Mouse (Mus musculus) midbrain, embryonic 13.5 days (tissue): ENCODE data around the gene Rfxank. TPM values are rescaled to one million over a fixed set of nuclear protein-coding genes. Genes with fewer than 3 reads are reported as not detected.

Experiments used
- ATAC-seq: fragments of 200-750 bp; cut with Nextera tagmentation; 2 replicates; pipeline ENCODE4 v1.8.0; 2017; ENCODE audit warnings: mild to moderate bottlenecking, moderate TSS enrichment, moderate library complexity
- H3K27ac ChIP-seq: fragments of 300-500 bp; sonication (generic); 2 replicates; pipeline ENCODE4 v1.5.1; 2015; ENCODE audit warnings: inconsistent platforms, mild to moderate bottlenecking, moderate library complexity
- H3K27me3 ChIP-seq: fragments of 300-500 bp; sonication (generic); 2 replicates; pipeline ENCODE4 v1.6.1; 2015; ENCODE audit warnings: mild to moderate bottlenecking, inconsistent platforms
- H3K36me3 ChIP-seq: fragments of 300-500 bp; sonication (generic); 2 replicates; pipeline ENCODE4 v1.6.1; 2015; ENCODE audit warnings: mild to moderate bottlenecking, inconsistent platforms
- H3K4me1 ChIP-seq: fragments of 300-500 bp; sonication (generic); replicated peaks from 2 replicates; pipeline ENCODE4 v1.6.1; 2015; ENCODE audit warnings: inconsistent platforms
- H3K4me2 ChIP-seq: fragments of 300-500 bp; sonication (generic); replicated peaks from 2 replicates; pipeline ENCODE4 v1.6.1; 2015; ENCODE audit warnings: moderate library complexity, mild to moderate bottlenecking, inconsistent platforms
- H3K4me3 ChIP-seq: fragments of 300-500 bp; sonication (generic); replicated peaks from 2 replicates; pipeline ENCODE4 v1.5.1; 2015; ENCODE audit warnings: mild to moderate bottlenecking, inconsistent platforms
- H3K9ac ChIP-seq: fragments of 300-500 bp; sonication (generic); replicated peaks from 2 replicates; pipeline ENCODE4 v1.6.1; 2015; ENCODE audit warnings: mild to moderate bottlenecking, inconsistent platforms
- H3K9me3 ChIP-seq: fragments of 300-500 bp; sonication (generic); 2 replicates; pipeline ENCODE4 v1.6.1; 2016; ENCODE audit warnings: mild to moderate bottlenecking, inconsistent platforms
- WGBS: fragments of 180-500 bp; shearing (Covaris S2); methylation state at CpG from one replicate; pipeline ENCODE4 v1.1.7; 2015; 5-methylcytosine and 5-hydroxymethylcytosine counted together
- polyA plus RNA-seq: library from polyadenylated mRNA; unstranded; fragments of >200 nt; fragmentation: Nextera tagmentation; extraction: Ambion mirVana; gene quantifications from 2 replicates; pipeline ENCODE4 v1.2.1, GENCODE M21; 2015

The Rfxank gene
- polyA plus RNA-seq, 1 experiment from 2014 or later = 13.4 TPM

DNA sequence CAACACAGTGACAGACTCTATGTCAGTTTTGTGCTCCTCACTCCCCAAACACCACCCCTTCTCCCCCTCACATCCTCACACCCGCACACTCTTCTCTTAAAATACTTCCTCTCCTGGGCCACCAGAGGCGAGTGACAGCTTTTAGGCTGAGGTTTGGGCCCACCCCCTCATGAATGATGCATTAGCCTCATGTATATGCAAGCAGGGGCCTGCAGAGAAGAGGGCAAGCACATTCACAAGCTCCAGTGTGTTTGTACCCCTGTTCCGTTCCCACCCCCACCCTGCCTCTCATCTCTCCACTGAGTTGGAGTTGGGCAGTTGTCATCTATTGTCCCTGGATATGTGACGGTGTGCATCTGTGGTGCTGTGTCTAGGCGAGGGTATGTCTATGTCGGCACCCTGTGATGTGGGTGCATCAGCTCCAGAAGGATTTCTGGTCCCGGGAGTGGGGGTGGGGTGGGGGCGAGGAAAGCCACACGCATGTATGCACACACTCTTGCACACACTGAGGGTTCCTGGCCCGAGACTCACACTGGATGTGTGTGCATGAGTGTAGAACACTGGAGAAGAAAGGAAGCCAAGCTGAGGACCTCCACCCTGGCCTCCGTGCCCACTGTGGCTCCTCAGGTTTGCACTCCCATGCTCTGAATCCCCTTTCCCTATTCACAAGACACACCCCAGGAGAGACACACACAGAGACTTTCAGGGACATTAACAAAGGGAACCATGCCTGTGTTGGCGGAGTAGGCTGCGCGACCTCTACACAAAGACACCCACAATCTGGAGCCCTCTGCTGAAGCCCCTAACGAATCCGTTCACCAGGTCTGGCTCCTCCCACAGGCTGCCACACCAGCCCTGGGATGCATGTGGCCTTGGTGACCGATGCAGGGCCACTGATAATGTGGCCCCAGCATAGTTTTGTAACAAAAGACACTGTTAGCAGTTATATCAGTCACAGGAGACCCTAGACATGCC, 19.9 kb downstream of the Rfxank start:
- peak overlapping the region; percentile 90 for H3K9ac ChIP-seq
- peaks cover 33% of the 10 kb centered on the region for H3K4me1 ChIP-seq

DNA sequence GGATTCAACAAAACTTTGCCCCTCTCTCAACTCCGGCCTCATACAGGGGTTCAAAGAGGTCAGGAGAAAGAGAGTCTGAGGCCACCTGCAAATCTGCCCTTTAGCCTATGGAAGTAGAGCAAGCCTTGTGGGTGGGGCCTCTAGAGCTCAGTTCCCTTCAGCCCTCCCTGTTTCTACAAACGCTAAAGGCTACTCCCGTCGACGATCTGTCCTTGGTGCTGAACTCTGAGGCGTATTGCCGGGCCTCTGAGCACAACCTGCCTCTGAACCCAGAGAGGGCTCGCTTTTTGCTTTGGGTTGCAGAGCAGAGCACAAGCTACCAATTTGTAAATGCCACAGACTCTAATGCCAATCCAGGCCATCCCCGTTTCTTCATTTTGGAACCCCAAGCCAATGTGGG, 21.3 kb downstream of the Rfxank start:
- Histone ChIP-seq H3K4me3 (peak overlapping the region; percentile 63), H3K4me1 (peaks cover 40% of the 10 kb centered on the region), H3K36me3 (peaks cover 38% of the 10 kb centered on the region), H3K27me3 (peaks cover 37% of the 10 kb centered on the region), H3K9ac (peak overlapping the region; percentile 90), H3K4me2 (peak overlapping the region; percentile 89), H3K27ac (no peak overlapping the region), H3K9me3 (no peaks in the 10 kb centered on the region)
- WGBS = 9% methylated on average over 9 of the region's 9 CpGs
- ATAC-seq = no peak

More for the DNA sequence above, 19.9 kb downstream of the Rfxank start:
- H3K4me2 ChIP-seq = peak overlapping the region; percentile 89
- H3K4me3 ChIP-seq = peak overlapping the region; percentile 63
- ATAC-seq = peak; percentile 89
- H3K36me3 ChIP-seq = peaks cover 24% of the 10 kb centered on the region
- H3K27me3 ChIP-seq = peaks cover 25% of the 10 kb centered on the region
- H3K9me3 ChIP-seq = no peaks in the 10 kb centered on the region
- 4% methylated on average over 17 of the region's 17 CpGs for WGBS
- H3K27ac ChIP-seq = peak overlapping the region; percentile 98

DNA sequence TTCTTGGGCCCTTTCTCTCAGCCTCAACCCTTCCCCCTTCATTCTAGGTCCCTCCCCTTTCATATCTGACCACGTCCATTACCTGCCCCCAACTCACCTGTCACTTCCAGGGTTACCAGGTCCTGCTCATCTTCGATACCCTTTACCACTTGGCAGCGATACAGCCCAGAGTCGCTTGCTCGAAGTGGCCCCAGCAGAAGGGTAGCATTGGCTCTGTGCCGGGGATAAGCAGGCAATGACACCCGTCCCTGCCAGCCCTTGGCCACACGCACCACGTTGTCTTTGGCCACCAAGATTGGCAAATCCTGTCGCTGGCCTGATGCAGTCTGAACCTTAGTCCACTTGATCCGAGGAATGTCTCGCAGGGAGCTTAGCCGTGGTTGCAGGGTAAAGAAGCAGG, 24.1 kb downstream of the Rfxank start:
- WGBS = 69% methylated on average over 13 of the region's 13 CpGs
- H3K9ac ChIP-seq = no peak overlapping the region
- ATAC-seq = no peak
- no peak overlapping the region for H3K4me3 ChIP-seq
- no peaks in the 10 kb centered on the region for H3K9me3 ChIP-seq
- peaks cover 65% of the 10 kb centered on the region for H3K36me3 ChIP-seq
- H3K4me1 ChIP-seq = peaks cover 50% of the 10 kb centered on the region
- peaks cover 50% of the 10 kb centered on the region for H3K27me3 ChIP-seq
- H3K27ac ChIP-seq = no peak overlapping the region
- no peak overlapping the region for H3K4me2 ChIP-seq

DNA sequence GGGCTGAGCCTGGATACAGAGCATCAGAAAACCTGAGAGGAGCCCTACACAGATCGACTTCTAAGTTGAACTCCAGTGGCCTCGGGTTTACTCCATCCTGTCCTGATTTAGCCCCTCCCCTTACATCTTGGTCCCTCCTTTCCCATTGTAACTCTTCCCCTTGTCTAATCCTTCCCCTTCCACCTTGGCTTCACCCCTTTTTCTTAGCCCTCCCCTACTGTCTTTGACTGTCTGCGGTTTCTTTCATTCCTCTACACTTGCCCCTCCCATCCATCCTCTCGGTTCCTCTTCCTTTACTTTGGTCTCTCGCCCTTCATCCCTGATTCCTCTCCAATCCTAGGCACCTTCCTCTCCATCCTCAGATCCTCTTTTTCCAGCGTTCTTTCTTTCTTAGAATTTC, 24.5 kb downstream of the Rfxank start:
- no peaks in the 10 kb centered on the region for H3K9me3 ChIP-seq
- 15% methylated on average over 6 of the region's 6 CpGs for WGBS
- H3K4me3 ChIP-seq = no peak overlapping the region
- no peak overlapping the region for H3K9ac ChIP-seq
- no peak overlapping the region for H3K4me2 ChIP-seq
- H3K27me3 ChIP-seq = peaks cover 50% of the 10 kb centered on the region
- H3K27ac ChIP-seq = no peak overlapping the region
- peaks cover 69% of the 10 kb centered on the region for H3K36me3 ChIP-seq
- H3K4me1 ChIP-seq = peaks cover 54% of the 10 kb centered on the region
- ATAC-seq = no peak

DNA sequence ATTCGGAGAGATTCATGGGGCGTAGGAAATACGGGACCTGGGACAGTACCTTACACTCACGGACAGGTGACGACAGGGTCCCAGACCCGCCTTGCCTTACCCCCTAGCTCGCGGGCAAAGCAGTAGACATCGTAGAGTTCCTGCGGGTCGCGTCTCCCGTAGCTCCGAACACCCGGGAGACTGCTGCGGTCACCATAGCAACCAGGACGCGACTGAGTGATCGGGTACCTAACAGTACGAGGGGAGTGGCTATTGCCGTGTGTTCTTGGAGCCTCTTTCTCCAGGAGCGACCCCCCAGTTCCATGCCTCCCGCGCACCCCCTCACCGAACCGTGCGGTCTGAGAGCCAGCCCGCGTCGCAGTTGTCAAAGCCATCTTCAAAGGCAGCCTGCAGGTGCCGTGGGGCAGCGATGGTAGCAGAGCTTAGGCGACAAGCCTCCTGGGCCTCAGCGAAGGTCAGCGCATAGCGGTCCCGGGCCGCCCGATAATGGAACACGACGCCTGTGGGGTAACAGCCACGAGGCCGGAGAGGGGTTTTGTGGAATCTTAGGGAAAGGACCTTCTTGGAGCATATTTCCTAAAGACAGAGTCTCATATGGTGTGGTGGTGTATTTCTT, 26.4 kb downstream of the Rfxank start:
- peaks cover 89% of the 10 kb centered on the region for H3K36me3 ChIP-seq
- H3K9me3 ChIP-seq = no peaks in the 10 kb centered on the region
- H3K27ac ChIP-seq = no peak overlapping the region
- H3K4me2 ChIP-seq = peak overlapping the region; percentile 25
- no peak overlapping the region for H3K4me3 ChIP-seq
- H3K27me3 ChIP-seq = peaks cover 50% of the 10 kb centered on the region
- 6% methylated on average over 43 of the region's 43 CpGs for WGBS
- 0 out of 2 replicates have a peak overlapping the region, but pooled peaks have one; percentile 0 for H3K9ac ChIP-seq
- peak; percentile 25; the same call in 1 of the 2 replicates for ATAC-seq
- peaks cover 44% of the 10 kb centered on the region for H3K4me1 ChIP-seq

GRCm38 (mm10) chr8:70111192-70111795, 27.7 kb downstream of the Rfxank start:
- H3K27ac ChIP-seq = no peak overlapping the region
- peaks cover 36% of the 10 kb centered on the region for H3K4me1 ChIP-seq
- peaks cover 45% of the 10 kb centered on the region for H3K27me3 ChIP-seq
- 60% methylated on average over 23 of the region's 23 CpGs for WGBS
- ATAC-seq = no peak
- H3K9ac ChIP-seq = no peak overlapping the region
- no peak overlapping the region for H3K4me3 ChIP-seq
- H3K36me3 ChIP-seq = peaks cover 98% of the 10 kb centered on the region
- H3K9me3 ChIP-seq = no peaks in the 10 kb centered on the region
- no peak overlapping the region for H3K4me2 ChIP-seq

- no peak overlapping the region for H3K4me3 ChIP-seq
- H3K4me2 ChIP-seq = no peak overlapping the region
- no peaks in the 10 kb centered on the region for H3K9me3 ChIP-seq
- no peak for ATAC-seq
- no peak overlapping the region for H3K9ac ChIP-seq
- peaks cover 40% of the 10 kb centered on the region for H3K27me3 ChIP-seq
- H3K27ac ChIP-seq = no peak overlapping the region
- peaks cover 99% of the 10 kb centered on the region for H3K36me3 ChIP-seq
- H3K4me1 ChIP-seq = peaks cover 35% of the 10 kb centered on the region
- 95% methylated on average over 2 of the region's 2 CpGs for WGBS
Measured at GRCm38 (mm10) chr8:70110451-70110850, 28.5 kb downstream of the Rfxank start.

DNA sequence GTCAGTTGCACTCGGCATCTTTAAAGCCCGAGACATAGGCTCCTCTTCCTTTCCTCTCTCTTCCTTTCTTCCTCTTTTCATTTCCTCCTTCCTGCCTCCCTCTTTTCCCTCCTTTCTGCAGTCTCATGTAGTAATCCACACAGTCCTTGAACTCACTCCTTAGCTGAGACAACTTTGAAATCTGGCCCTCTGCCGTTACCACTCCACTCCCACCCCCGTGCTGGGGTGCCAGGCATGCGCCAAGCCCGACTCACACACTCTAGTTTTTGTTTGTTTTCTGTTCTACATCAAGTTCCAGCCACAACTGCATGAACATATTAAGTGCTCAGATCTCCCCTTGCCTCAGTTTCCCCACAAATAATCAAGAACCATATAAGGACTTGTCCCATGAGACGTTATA, 34.0 kb downstream of the Rfxank start:
- no peak overlapping the region for H3K4me2 ChIP-seq
- no peak for ATAC-seq
- H3K36me3 ChIP-seq = peaks cover 97% of the 10 kb centered on the region
- no peaks in the 10 kb centered on the region for H3K27me3 ChIP-seq
- no peak overlapping the region for H3K4me3 ChIP-seq
- H3K9me3 ChIP-seq = no peaks in the 10 kb centered on the region
- H3K27ac ChIP-seq = no peak overlapping the region
- 83% methylated on average over 7 of the region's 7 CpGs for WGBS
- H3K4me1 ChIP-seq = peaks cover 19% of the 10 kb centered on the region
- H3K9ac ChIP-seq = no peak overlapping the region

DNA sequence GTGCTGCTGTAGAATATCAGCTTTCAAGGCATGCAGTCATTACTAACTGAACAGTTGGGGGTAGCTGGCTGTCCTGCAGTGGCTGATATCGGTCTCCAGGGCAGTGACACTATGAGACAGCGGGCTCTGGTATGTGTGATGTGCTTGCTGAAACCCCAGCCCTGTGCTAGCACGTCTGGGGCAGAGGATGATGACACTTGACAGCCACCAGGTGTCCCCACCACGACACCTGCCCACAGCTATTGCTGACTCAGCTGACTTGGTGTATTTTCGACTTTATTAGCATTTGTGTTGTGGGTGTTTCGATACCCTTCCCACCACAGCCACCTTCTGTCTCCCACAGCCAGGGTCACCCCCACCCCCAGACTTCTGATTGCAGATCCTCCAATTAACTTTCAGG, 34.4 kb downstream of the Rfxank start:
- no peak overlapping the region for H3K4me3 ChIP-seq
- no peak overlapping the region for H3K27ac ChIP-seq
- H3K4me1 ChIP-seq = peaks cover 15% of the 10 kb centered on the region
- no peaks in the 10 kb centered on the region for H3K9me3 ChIP-seq
- H3K36me3 ChIP-seq = peaks cover 97% of the 10 kb centered on the region
- H3K4me2 ChIP-seq = no peak overlapping the region
- no peaks in the 10 kb centered on the region for H3K27me3 ChIP-seq
- H3K9ac ChIP-seq = no peak overlapping the region
- 18% methylated on average over 6 of the region's 6 CpGs for WGBS
- peak; percentile 66 for ATAC-seq

DNA sequence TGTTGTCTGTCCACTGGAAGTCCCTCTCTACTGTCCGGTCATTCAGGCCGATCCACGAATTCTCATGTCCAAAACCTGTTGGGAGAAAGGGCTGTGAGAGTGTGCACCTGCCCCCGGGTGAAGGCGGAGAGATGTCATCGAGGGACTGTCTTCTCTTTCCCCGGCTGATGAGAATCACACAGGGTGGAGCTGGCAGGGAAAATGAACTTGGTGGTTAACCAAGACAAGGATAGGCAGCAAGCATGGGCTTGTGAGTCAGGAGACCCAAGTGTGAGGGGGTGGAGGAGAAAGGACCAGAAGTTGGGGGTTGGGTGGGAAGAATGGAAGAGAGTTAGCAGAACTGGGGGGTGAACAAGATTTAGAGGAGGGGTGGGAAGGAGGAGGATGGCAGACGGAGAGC, 38.7 kb downstream of the Rfxank start:
- Histone ChIP-seq H3K36me3 (peaks cover 97% of the 10 kb centered on the region), H3K9ac (no peak overlapping the region), H3K4me2 (no peak overlapping the region), H3K27me3 (no peaks in the 10 kb centered on the region), H3K9me3 (no peaks in the 10 kb centered on the region), H3K4me1 (peaks cover 9% of the 10 kb centered on the region; the same call in 1 of the 2 replicates), H3K4me3 (no peak overlapping the region), H3K27ac (no peak overlapping the region)
- ATAC-seq = no peak
- WGBS = 88% methylated on average over 8 of the region's 8 CpGs

DNA sequence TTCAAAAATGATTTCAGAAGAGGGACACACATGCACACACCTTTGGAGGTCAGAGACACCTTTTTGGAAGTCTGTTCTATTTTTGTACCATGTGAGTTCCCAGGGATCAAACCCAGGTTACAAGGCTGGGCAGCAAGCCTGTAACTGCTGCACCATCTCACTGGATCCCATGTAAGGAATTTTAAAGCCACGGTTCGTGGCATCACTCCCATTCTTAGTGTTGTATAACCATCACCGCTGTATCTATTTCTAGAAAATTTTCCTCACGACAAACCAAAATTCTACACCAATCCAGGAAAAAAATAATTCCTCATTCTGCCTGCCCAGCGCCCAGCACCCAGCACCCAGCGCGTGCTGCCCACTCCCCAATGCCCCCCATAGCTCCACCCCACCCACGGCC, 39.7 kb downstream of the Rfxank start:
- no peak overlapping the region for H3K4me3 ChIP-seq
- H3K9ac ChIP-seq = no peak overlapping the region
- H3K36me3 ChIP-seq = peaks cover 98% of the 10 kb centered on the region
- 78% methylated on average over 8 of the region's 8 CpGs for WGBS
- no peak for ATAC-seq
- H3K4me2 ChIP-seq = no peak overlapping the region
- peaks cover under 1% of the 10 kb centered on the region; the same call in 1 of the 2 replicates for H3K4me1 ChIP-seq
- no peaks in the 10 kb centered on the region for H3K9me3 ChIP-seq
- H3K27me3 ChIP-seq = no peaks in the 10 kb centered on the region
- no peak overlapping the region for H3K27ac ChIP-seq

GRCm38 (mm10) chr8:70092786-70093185, 46.2 kb downstream of the Rfxank start:
- H3K9me3 ChIP-seq = no peaks in the 10 kb centered on the region
- H3K27ac ChIP-seq = 0 out of 2 replicates have a peak overlapping the region, but pooled peaks have one; percentile 1
- WGBS = 64% methylated on average over 8 of the region's 8 CpGs

More at GRCm38 (mm10) chr8:70092786-70093185, 46.2 kb downstream of the Rfxank start:
- no peak for ATAC-seq
- Histone ChIP-seq H3K9ac (no peak overlapping the region), H3K4me1 (peaks cover 23% of the 10 kb centered on the region), H3K4me3 (no peak overlapping the region), H3K36me3 (peaks cover 38% of the 10 kb centered on the region), H3K4me2 (no peak overlapping the region), H3K27me3 (peaks cover 26% of the 10 kb centered on the region)
